Mouse (Mus musculus) layer of hippocampus, adult 9-11 months (tissue): ENCODE data around the gene Prpsap1.
A peak's percentile ranks its signal among the peaks of the same experiment; 100 is the strongest.
"Not testable (repeated sequence)": the region's sequence is repeated elsewhere in the genome, so short reads cannot be mapped to it uniquely, and the experiment has no call there.

Experiments used
- DNase-seq: peaks from one replicate; pipeline ENCODE4 v3.0.0; 2022

The Prpsap1 gene

GRCm38 (mm10) chr11:116481776-116482175 is 12.2 kb downstream of the Prpsap1 start:
- DNase-seq: no peak

- DNase-seq: no peak
Measured at GRCm38 (mm10) chr11:116480975-116481374, 13.0 kb downstream of the Prpsap1 start.

- DNase-seq: no peak
Measured at GRCm38 (mm10) chr11:116479832-116480231, 14.2 kb downstream of the Prpsap1 start.

- DNase-seq: no peak
Measured at GRCm38 (mm10) chr11:116478978-116479377, 15.0 kb downstream of the Prpsap1 start.

- peak; percentile 31 for DNase-seq
Measured at GRCm38 (mm10) chr11:116477160-116477759, 16.7 kb downstream of the Prpsap1 start.

- DNase-seq: no peak
Measured at GRCm38 (mm10) chr11:116476696-116477095, 17.3 kb downstream of the Prpsap1 start.

GRCm38 (mm10) chr11:116476041-116476440 is 18.0 kb downstream of the Prpsap1 start:
- no peak for DNase-seq

GRCm38 (mm10) chr11:116472275-116472674 is 21.7 kb downstream of the Prpsap1 start:
- DNase-seq: no peak

GRCm38 (mm10) chr11:116470896-116471295 is 23.1 kb downstream of the Prpsap1 start:
- DNase-seq: no peak

GRCm38 (mm10) chr11:116470249-116470648 is 23.8 kb downstream of the Prpsap1 start:
- DNase-seq: no peak

- DNase-seq: not testable (repeated sequence)
Measured at GRCm38 (mm10) chr11:116468338-116468737, 25.7 kb downstream of the Prpsap1 start.

GRCm38 (mm10) chr11:116466141-116466540 is 27.9 kb downstream of the Prpsap1 start, which contains the start of gene Qrich2:
Gene Qrich2 (minus strand): TSS chr11:116466241.
- DNase-seq: no peak

- DNase-seq: peak; percentile 69
Measured at GRCm38 (mm10) chr11:116463833-116464232, 30.2 kb downstream of the Prpsap1 start.

GRCm38 (mm10) chr11:116463338-116463737 is 30.7 kb downstream of the Prpsap1 start:
- DNase-seq: no peak

- no peak for DNase-seq
Measured at GRCm38 (mm10) chr11:116459786-116460185, 34.2 kb downstream of the Prpsap1 start.

- DNase-seq: no peak
Measured at GRCm38 (mm10) chr11:116456234-116456633, 37.8 kb downstream of the Prpsap1 start.

GRCm38 (mm10) chr11:116453889-116454288 is 40.1 kb downstream of the Prpsap1 start:
- DNase-seq: no peak

- DNase-seq: no peak
Measured at GRCm38 (mm10) chr11:116449341-116449740, 44.7 kb downstream of the Prpsap1 start.

- no peak for DNase-seq
Measured at GRCm38 (mm10) chr11:116447822-116448221, 46.2 kb downstream of the Prpsap1 start.

GRCm38 (mm10) chr11:116446308-116446887 is 47.6 kb downstream of the Prpsap1 start:
- DNase-seq: no peak

- DNase-seq: peak; percentile 88
Measured at GRCm38 (mm10) chr11:116445596-116446307, 48.2 kb downstream of the Prpsap1 start.

- no peak for DNase-seq
Measured at GRCm38 (mm10) chr11:116443935-116444334, 50.1 kb downstream of the Prpsap1 start.

- no peak for DNase-seq
Measured at GRCm38 (mm10) chr11:116443311-116443710, 50.7 kb downstream of the Prpsap1 start.

GRCm38 (mm10) chr11:116442867-116443177 is 51.2 kb downstream of the Prpsap1 start:
- no peak for DNase-seq
